Mouse (Mus musculus) bone marrow, adult 2 months (tissue): ENCODE measurements around the gene Heatr5a.

Source experiments
- CTCF ChIP-seq: fragments of 200-500 bp; IDR thresholded peaks from 2 replicates; pipeline ENCODE4 v1.5.1; 2011; ENCODE audit warnings: low read length, control low read depth; ENCODE audit not compliant: control insufficient read depth, insufficient read depth
- POLR2A ChIP-seq: fragments of 200-500 bp; IDR thresholded peaks from 2 replicates; pipeline ENCODE4 v1.6.1; 2011; ENCODE audit warnings: low read depth, mild to moderate bottlenecking, control low read depth, low read length, borderline replicate concordance; ENCODE audit not compliant: control insufficient read depth

- TF ChIP-seq POLR2A (no peak), CTCF (no peak)
Observed at GRCm38 (mm10) chr12:52006633-52006994, 35.5 kb upstream of the Heatr5a start.
